Mouse (Mus musculus) brain, embryonic 14.5 days (tissue): ENCODE results near the gene Nqo2.

Experiments
- CTCF ChIP-seq: fragments of 200-500 bp; IDR thresholded peaks from 2 replicates; pipeline ENCODE4 v1.5.1; 2012; ENCODE audit warnings: inconsistent platforms, mild to moderate bottlenecking, moderate library complexity, borderline replicate concordance; ENCODE audit not compliant: insufficient read depth, insufficient read length; ENCODE audit errors: extremely low read depth
- POLR2A ChIP-seq: fragments of 200-500 bp; IDR thresholded peaks from 2 replicates; pipeline ENCODE4 v1.6.1; 2012; ENCODE audit warnings: mild to moderate bottlenecking, inconsistent platforms, borderline replicate concordance; ENCODE audit not compliant: poor library complexity, insufficient read depth, insufficient read length, severe bottlenecking; ENCODE audit errors: extremely low read depth

GRCm38 (mm10) chr13:34016927-34017569, 52.6 kb downstream of the Nqo2 start:
- TF ChIP-seq POLR2A (no peak), CTCF (no peak)
